Mouse (Mus musculus) bone marrow, adult 2 months (tissue): ENCODE data around the gene Fndc8. TPM values are rescaled to one million over a fixed set of nuclear protein-coding genes. Genes with fewer than 3 reads are reported as not detected.

Source experiments
- H3K27ac ChIP-seq: fragments of 200-500 bp; 2 replicates; pipeline ENCODE4 v1.5.1; 2012; ENCODE audit warnings: low read depth, mild to moderate bottlenecking, control low read depth, inconsistent platforms, low read length; ENCODE audit not compliant: control insufficient read depth, poor library complexity, insufficient read depth
- H3K4me1 ChIP-seq: fragments of 200-500 bp; 2 replicates; pipeline ENCODE4 v1.6.1; 2011; ENCODE audit warnings: low read length; ENCODE audit not compliant: control insufficient read depth, insufficient read depth
- H3K4me3 ChIP-seq: fragments of 200-500 bp; replicated peaks from 2 replicates; pipeline ENCODE3; 2011; ENCODE audit warnings: mild to moderate bottlenecking, low read depth, low read length, control low read depth; ENCODE audit not compliant: control insufficient read depth
- CTCF ChIP-seq: fragments of 200-500 bp; IDR thresholded peaks from 2 replicates; pipeline ENCODE4 v1.5.1; 2011; ENCODE audit warnings: low read length, control low read depth; ENCODE audit not compliant: control insufficient read depth, insufficient read depth
- POLR2A ChIP-seq: fragments of 200-500 bp; IDR thresholded peaks from 2 replicates; pipeline ENCODE4 v1.6.1; 2011; ENCODE audit warnings: low read depth, mild to moderate bottlenecking, control low read depth, low read length, borderline replicate concordance; ENCODE audit not compliant: control insufficient read depth
- WGBS: fragments of 180-500 bp; shearing (Covaris S2); methylation state at CpG from one replicate; pipeline ENCODE4 v1.1.7; 2018; 5-methylcytosine and 5-hydroxymethylcytosine counted together
- polyA plus RNA-seq: library from polyadenylated mRNA; stranded (reverse); fragments of >200 nt; gene quantifications from 2 replicates; pipeline ENCODE4 v1.2.4, GENCODE M21; 2011; ENCODE audit warnings: low replicate concordance; ENCODE audit not compliant: missing spikeins, insufficient read depth, insufficient read length

The Fndc8 gene
- polyA plus RNA-seq, 1 experiment = not detected

DNA sequence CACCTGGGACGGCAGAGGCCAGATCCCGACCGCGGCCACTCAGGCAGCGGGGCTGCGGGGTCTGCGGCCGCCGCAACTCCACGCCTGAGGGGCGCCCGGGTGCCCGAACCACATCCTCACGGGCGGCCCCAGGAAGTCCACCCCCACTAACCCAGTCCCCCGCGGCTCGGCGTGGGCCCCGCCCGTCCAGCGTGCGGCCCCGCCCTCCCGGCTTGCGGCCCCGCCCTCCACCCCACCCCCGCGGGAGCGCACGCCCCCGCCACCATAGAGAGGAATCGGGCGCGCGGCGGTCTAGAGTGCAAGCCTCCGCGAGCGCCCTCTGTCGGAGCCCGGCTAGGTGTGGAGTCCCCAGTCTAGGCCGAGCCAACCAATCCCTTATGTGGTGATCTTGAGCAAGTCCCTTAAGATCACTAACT lies 20.9 kb upstream of the Fndc8 start, which contains the start of gene Rffl:
Gene Rffl, minus strand, starts transcription at position 180 of the 416 bp plus-strand sequence.
- H3K27ac ChIP-seq = peak within 1 kb of the TSS; percentile 89
- H3K4me1 ChIP-seq = no peaks in the 10 kb centered on the region; the same call in 1 of the 2 replicates
- peak; percentile 56; the same call in 1 of the 2 replicates for TF ChIP-seq POLR2A
- peak; percentile 82 for TF ChIP-seq CTCF
- H3K4me3 ChIP-seq = peak within 1 kb of the TSS; percentile 92
- WGBS = under 1% methylated on average over 42 of the region's 43 CpGs

DNA sequence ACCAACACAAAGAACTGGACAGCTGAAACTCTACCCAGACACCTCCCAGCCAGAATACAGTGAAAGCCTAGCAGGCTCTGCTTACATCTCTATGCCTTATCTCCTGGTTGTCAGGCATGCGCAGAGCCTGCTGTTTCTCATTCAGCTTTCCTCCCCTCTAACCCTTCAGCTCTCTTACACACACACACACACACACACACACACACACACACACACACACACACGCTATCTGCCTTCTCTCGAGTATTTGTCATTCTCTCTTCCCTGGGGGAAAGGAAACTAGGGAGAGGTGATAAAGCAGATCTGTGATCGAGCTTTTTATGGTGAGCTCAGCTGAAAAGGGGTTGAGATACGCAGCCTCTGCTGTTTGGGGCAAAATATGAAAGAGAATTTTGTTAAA lies 17.0 kb upstream of the Fndc8 start:
- TF ChIP-seq POLR2A (no peak), CTCF (no peak)
- Histone ChIP-seq H3K4me3 (no peak overlapping the region), H3K4me1 (peaks cover 3% of the 10 kb centered on the region), H3K27ac (no peak overlapping the region)
- WGBS = 58% methylated on average over 5 of the region's 5 CpGs

DNA sequence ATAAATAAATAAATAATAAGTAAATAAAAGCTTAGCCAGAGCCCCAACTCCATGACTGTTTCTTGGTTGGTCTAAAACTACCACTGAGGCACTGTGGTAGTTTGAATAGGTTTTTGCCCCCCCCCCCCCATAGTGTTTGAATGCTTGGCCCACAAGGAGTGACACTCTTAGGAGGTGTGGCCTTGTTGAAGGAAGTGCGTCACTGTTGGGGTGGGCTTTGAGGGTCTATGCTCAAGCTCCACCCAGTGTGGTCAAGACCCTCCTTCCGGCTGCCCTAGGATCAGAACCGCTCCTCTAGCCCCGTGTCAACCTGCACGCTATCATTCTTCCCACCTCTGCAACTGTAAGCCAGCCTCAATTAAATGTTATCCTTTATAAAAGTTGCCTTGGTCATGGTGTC lies 16.3 kb upstream of the Fndc8 start:
- TF ChIP-seq POLR2A = no peak
- no peak for TF ChIP-seq CTCF
- WGBS = 86% methylated on average over 5 of the region's 5 CpGs

DNA sequence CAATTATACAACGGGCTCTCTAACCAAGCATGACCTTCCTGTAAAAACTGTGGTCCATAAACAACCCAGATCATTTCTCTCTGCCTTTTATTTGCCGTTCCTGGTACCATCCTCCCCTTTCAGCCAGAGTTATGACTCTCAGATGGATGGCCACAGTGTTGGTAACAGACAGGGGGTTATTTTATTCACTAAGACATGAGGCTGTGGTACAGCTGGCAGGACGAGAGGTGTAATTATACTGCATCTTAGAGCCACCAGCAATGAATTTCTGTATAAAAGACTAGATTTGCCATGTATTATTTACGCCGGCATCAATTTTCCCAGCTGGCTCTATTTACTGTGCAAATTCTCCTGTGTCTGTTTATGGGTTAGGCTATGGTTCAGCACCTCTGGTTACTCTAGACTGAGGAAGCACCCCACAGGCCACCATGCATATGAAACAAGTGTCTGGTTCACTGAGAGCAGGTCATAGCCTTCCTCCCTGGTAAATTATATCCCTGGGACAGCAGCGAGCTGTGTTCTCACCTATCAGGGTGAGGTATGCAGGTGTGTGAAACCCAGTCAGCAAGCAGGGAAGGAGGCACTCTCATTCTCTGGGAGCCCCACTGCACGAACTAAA lies 14.1 kb upstream of the Fndc8 start:
- Histone ChIP-seq H3K27ac (no peak overlapping the region), H3K4me3 (no peak overlapping the region), H3K4me1 (peaks cover 3% of the 10 kb centered on the region)
- TF ChIP-seq CTCF (no peak), POLR2A (no peak)
- WGBS = 84% methylated on average over 7 of the region's 7 CpGs

More for the DNA sequence above, 16.3 kb upstream of the Fndc8 start:
- H3K4me1 ChIP-seq = peaks cover 3% of the 10 kb centered on the region
- no peak overlapping the region for H3K27ac ChIP-seq
- H3K4me3 ChIP-seq = no peak overlapping the region

DNA sequence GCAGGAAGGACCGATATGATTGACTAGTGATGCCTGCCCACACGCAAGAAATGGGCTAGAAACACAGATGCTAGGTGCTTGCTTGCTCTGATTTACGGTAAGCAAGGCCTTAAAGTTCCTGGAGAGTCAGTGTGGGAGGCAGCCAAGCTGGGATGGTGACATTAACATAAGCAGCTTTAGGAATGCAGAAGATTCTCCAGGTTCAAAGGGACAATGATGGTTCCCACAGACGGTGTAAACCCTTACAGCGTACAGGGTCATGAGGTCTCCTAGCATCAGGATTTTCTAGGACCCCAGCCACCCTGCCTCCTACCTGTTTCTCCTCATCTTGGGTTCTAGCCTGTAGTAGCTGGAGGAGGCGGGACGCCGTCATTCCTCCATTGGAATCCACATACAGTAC lies 8.7 kb upstream of the Fndc8 start:
- Histone ChIP-seq H3K4me3 (no peak overlapping the region), H3K27ac (no peak overlapping the region), H3K4me1 (peaks cover 3% of the 10 kb centered on the region)
- 90% methylated on average over 8 of the region's 8 CpGs for WGBS
- TF ChIP-seq POLR2A (no peak), CTCF (no peak)

DNA sequence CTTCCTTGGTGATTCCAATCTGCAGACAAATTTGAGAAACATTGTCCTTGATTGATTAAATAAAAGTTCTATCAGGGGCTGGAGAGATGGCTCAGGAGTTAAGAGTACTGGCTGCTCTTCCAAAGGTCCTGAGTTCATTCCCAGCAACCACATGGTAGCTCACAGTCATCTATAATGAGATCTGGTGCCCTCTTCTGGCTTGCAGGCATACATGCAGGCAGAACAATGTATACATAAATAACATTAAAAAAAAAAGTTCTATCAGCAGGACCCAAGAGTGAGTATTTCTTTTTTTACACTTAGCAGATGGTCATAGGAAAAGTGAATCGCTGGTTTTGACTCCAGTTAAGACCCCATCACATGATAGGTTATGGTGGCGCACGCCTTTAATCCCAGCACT lies 5.4 kb upstream of the Fndc8 start:
- 0 out of 2 replicates have a peak, but pooled peaks have one; percentile 16 for TF ChIP-seq CTCF
- no peak for TF ChIP-seq POLR2A
- WGBS = 81% methylated on average over 3 of the region's 3 CpGs
- Histone ChIP-seq H3K27ac (no peak overlapping the region), H3K4me1 (no peaks in the 10 kb centered on the region), H3K4me3 (no peak overlapping the region)

DNA sequence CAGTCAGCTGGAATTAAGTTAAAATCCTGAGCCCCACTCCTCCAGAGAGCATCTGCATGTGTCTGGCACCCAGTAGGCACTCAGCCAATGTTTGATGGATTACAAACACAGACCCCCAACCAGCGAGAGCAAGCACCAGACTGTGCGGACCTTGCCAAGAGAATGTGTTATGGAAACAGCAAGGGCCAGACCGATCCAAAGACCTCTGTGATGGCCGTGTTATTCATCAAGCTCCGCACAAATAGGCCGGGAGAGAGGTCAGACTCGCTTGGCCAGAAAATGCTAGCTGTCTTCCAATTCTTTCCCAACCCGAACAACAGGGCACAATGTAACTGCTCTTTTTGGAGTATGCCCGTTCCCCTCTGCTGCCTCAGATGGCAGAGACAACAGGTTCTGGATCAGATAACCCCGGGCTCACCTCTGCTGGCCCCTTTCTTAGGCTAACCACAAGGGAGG lies 3.4 kb upstream of the Fndc8 start:
- 78% methylated on average over 10 of the region's 10 CpGs for WGBS

DNA sequence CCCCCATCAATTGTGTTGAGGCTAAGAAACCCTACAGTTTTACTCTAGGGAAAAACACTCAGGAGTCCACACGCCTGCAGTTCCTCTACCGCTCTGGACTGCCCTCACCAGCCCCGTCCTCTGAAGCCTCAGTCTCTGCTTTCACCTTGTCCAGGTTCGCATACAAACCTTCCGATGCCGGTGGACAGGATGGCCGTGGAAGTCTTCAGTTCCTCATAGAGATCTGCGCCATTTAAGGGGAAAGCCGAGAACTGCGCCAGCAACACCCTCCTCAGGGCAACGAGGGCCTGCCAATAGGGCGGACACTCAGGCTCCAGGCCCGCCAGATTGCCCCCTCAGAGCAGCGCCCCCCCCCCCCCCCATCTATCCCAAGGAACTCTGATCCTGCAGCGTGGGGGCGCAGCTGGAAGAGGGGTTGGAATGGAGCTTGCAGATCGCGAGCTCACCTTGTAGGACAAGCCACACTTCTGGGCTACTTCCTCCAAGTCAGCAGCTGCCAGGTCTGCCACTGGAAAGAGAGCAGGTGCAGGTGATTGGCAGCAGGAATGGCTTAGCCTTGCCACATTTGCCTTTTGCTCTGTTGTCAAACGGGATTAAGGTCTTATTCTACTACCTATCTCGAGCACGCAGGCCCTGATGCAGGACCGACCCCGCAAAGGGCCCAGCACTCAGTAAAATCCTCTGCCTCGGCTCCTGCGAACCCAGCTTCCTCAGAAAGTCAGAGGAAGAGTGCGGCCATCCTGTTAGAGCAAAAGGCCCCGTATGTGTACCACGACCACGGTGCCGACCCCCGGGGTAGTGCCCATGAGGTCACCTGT lies 2.2 kb upstream of the Fndc8 start:
- TF ChIP-seq CTCF = no peak
- peak overlapping the region; percentile 86 for H3K4me3 ChIP-seq
- no peaks in the 10 kb centered on the region for H3K4me1 ChIP-seq
- WGBS = under 1% methylated on average over 31 of the region's 31 CpGs
- H3K27ac ChIP-seq = peak overlapping the region; percentile 78

More for the DNA sequence above, 3.4 kb upstream of the Fndc8 start:
- Histone ChIP-seq H3K4me3 (no peak overlapping the region), H3K27ac (no peak overlapping the region), H3K4me1 (no peaks in the 10 kb centered on the region)
- TF ChIP-seq POLR2A (no peak), CTCF (no peak)
